Mouse (Mus musculus): ENCODE measurements around the gene Dtnbp1. TPM values are rescaled to one million over a fixed set of nuclear protein-coding genes. Genes with fewer than 3 reads are reported as not detected.

The Dtnbp1 gene
- polyA plus RNA-seq, 1 experiment: 63.7 TPM

DNA sequence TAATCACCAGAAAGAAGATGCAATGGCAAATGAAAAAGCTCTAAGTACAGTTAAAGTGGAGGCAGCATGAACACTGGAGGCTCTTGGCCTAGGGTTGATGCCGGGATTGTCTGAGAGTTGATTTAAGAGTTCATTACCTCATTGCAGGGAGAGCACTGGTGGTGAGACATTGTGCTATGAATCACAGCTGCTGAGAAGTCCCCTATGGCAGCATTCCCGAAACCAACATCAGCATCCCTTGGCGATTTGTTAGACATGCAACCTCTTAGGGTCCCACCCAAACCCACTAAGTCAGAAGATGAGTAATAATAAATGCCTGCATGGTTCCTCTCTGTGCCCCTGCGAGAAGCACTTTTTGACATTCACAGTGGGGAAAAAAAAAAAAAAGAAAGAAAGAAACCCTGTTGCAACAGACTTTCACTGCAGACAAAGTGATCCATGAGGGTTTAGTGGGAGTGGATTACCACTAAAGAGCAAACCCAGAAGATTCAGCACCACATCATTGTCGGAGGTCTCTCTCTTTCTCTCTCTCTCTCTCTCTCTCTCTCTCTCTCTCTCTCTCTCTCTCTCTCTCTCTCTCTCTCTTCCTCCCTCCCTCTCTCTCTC, 3.1 kb upstream of the Dtnbp1 start:
- H3K27me3 ChIP-seq (replicated peaks): no peaks in the 10 kb centered on the region
- TF ChIP-seq GATA1 (IDR thresholded peaks at IDR 0.05; ENCODE audit: borderline replicate concordance, low read length) (no peak), FLI1 (IDR thresholded peaks at IDR 0.05; ENCODE audit: low read length) (no peak)
- H3K9me3 ChIP-seq: no peaks in the 10 kb centered on the region

DNA sequence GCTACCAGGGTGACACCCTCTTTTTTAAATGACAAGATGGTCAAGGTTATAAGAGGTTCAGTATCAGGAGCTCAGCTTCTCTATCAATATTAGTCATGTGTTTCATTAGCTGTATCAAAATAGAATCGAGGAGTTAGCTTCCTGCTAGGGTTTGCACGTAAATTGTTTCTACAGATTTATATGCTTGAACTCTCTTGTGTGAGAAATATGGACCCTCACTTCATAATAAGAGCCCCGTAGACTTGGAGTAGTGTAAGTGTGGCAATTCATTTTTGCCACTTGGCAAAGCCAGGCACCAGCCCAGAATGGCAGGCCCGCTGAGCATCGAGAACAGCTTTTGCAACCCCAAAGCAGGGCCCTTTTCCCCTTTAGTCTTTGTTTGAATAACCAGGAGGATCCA, 1.1 kb upstream of the Dtnbp1 start:
- Histone ChIP-seq H3K4me1 (peaks cover 62% of the 10 kb centered on the region), H3K9me3 (no peaks in the 10 kb centered on the region), H3K36me3 (replicated peaks; ENCODE audit: low read length) (peaks cover 12% of the 10 kb centered on the region), H3K27me3 (replicated peaks) (no peaks in the 10 kb centered on the region), H3K4me3 (replicated peaks) (no peak overlapping the region)
- no peak for TF ChIP-seq GATA1 (IDR thresholded peaks at IDR 0.05; ENCODE audit: borderline replicate concordance, low read length)
- no peak for TF ChIP-seq FLI1 (IDR thresholded peaks at IDR 0.05; ENCODE audit: low read length)

More for the DNA sequence above, 3.1 kb upstream of the Dtnbp1 start:
- H3K36me3 ChIP-seq (replicated peaks; ENCODE audit: low read length): no peaks in the 10 kb centered on the region
- H3K4me3 ChIP-seq (replicated peaks): no peak overlapping the region
- peaks cover 46% of the 10 kb centered on the region for H3K4me1 ChIP-seq

DNA sequence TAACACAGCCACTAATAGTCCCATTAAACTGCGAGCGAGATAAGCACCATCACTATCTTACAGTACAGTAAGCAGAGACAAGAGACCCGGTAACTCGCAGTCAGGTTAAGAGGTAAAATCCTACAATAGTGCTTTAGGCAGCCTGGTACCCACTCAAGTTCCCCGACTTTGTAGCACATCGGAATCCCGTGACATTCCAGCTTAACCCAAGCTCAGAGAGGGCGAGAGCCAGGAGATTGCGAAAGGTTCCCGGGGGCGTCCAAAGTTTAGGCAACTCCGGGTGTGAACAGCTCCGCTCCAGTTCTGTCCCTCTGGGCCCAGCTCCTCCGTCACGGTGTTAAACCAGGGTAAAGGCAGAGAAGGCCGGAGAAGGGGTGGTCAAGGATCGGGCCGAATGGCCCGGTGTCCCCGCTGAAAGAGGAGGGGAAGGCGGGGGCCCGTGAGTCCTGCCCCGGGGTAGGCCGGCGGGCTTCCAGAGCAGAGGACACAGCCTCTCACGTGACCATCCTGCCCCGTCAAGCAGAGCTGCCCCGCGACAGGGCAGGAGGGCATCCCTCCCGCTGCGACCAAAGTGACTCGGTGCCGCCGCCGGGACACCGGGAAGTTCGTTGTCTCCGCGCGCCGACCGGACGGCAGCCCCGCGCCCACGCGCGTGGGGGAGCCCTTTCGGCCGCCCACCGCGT, 578 bp downstream of the Dtnbp1 start:
- H3K4me3 ChIP-seq (replicated peaks): peak overlapping the region; percentile 99
- H3K4me1 ChIP-seq: peaks cover 64% of the 10 kb centered on the region
- H3K27me3 ChIP-seq (replicated peaks): no peaks in the 10 kb centered on the region
- H3K36me3 ChIP-seq (replicated peaks; ENCODE audit: low read length): peaks cover 20% of the 10 kb centered on the region
- no peak for TF ChIP-seq GATA1 (IDR thresholded peaks at IDR 0.05; ENCODE audit: borderline replicate concordance, low read length)
- no peak for TF ChIP-seq FLI1 (IDR thresholded peaks at IDR 0.05; ENCODE audit: low read length)
- no peaks in the 10 kb centered on the region for H3K9me3 ChIP-seq

DNA sequence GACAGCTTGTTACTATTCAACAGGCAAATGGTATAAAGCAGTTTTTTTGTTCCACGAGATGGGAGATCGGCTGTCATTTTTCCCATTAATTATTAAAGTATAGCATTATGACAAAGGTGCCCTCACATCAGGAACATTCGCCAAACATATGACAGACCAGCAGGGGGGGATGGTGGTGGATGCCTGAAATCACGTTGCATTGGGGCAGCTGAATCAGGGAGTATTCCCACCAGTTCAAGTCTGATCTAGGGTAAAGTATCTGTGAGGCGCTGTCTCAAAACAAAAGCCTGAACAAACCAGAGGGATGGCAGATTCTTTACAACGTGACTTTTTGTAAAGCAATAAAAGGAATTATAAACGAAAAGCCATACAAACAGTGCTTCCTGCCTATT, 1.1 kb downstream of the Dtnbp1 start:
- TF ChIP-seq GATA1 (IDR thresholded peaks at IDR 0.05; ENCODE audit: borderline replicate concordance, low read length): no peak
- TF ChIP-seq FLI1 (IDR thresholded peaks at IDR 0.05; ENCODE audit: low read length): no peak
- Histone ChIP-seq H3K27me3 (replicated peaks) (no peaks in the 10 kb centered on the region), H3K9me3 (no peaks in the 10 kb centered on the region), H3K4me1 (peaks cover 64% of the 10 kb centered on the region), H3K36me3 (replicated peaks; ENCODE audit: low read length) (peaks cover 20% of the 10 kb centered on the region), H3K4me3 (replicated peaks) (peak overlapping the region; percentile 99)

DNA sequence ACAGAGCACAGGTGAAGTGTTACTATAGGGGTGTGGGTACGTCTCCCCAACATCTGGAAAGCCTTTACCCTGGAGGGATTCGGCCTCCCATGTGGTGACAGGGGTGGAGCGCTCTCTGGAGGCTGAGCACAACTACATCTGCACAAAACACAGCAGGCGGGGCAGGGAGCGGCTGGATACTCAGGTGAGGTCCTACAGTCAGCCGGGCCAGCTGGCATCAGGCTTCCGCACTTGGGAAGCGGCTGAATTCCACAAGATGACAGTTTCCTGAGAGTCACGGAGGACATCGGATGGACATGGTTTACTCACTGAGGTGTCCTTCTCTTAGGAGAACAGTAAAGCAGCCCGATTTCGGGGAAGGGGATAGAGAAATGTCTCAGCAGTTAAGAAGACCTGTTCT, 2.7 kb downstream of the Dtnbp1 start:
- no peak overlapping the region for H3K4me3 ChIP-seq (replicated peaks)
- H3K27me3 ChIP-seq (replicated peaks): no peaks in the 10 kb centered on the region
- TF ChIP-seq GATA1 (IDR thresholded peaks at IDR 0.05; ENCODE audit: borderline replicate concordance, low read length) (no peak), FLI1 (IDR thresholded peaks at IDR 0.05; ENCODE audit: low read length) (no peak)
- no peaks in the 10 kb centered on the region for H3K9me3 ChIP-seq
- H3K4me1 ChIP-seq: peaks cover 66% of the 10 kb centered on the region
- H3K36me3 ChIP-seq (replicated peaks; ENCODE audit: low read length): peaks cover 20% of the 10 kb centered on the region

DNA sequence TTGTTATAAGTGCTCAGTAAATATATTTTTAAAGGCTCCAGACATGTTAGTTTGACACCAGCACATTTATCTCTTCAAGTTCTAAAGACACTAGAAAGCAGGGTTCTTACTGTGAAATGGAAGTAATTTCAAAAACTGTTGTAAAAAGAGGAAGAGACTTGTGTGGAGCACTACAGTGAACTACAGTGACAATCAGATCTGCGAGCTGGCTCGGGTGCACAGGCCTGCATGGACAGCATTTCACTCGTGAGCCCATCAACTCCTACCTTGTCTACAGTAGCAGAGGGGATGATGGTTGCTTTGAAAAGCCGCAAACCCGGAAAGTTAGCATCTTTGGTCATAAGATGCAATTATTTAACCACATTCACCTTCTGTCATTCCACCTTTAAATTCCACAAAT, 5.6 kb downstream of the Dtnbp1 start:
- H3K4me1 ChIP-seq: peaks cover 56% of the 10 kb centered on the region
- no peak overlapping the region for H3K4me3 ChIP-seq (replicated peaks)
- no peaks in the 10 kb centered on the region for H3K9me3 ChIP-seq
- H3K36me3 ChIP-seq (replicated peaks; ENCODE audit: low read length): peaks cover 45% of the 10 kb centered on the region
- TF ChIP-seq GATA1 (IDR thresholded peaks at IDR 0.05; ENCODE audit: borderline replicate concordance, low read length) (no peak), FLI1 (IDR thresholded peaks at IDR 0.05; ENCODE audit: low read length) (no peak)
- H3K27me3 ChIP-seq (replicated peaks): no peaks in the 10 kb centered on the region

DNA sequence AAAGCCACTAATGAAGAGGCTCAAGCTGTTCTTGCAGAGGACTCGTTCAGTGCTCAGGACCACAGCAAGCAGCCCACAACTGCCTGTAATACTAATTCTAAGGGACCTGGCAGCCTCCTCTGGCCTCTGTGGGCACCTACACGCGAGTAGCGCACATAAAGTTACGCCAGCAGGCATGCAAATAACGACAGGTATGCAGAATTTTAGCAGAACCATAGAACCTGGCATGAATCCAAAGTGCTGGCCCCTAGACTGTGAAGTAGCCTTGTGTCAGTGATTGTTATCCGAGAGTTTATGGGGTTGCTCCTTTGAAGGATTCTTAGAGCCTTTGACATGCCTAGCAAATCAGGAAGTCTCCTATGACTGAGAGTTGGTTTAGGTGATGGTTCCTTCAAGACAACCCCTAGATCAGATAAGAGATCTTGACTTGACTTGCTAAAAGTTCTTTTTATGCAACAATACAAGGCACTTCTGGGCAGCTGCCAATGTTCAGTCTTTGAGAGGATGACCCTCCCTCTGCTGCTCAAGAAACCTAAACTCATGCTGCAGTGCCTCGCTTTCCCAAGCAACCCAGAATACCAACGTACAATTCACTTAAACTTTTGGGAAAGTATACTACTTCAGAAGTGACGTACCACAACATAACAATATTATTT, 9.3 kb downstream of the Dtnbp1 start:
- no peaks in the 10 kb centered on the region for H3K27me3 ChIP-seq (replicated peaks)
- H3K36me3 ChIP-seq (replicated peaks; ENCODE audit: low read length): peaks cover 66% of the 10 kb centered on the region
- TF ChIP-seq GATA1 (IDR thresholded peaks at IDR 0.05; ENCODE audit: borderline replicate concordance, low read length): no peak
- TF ChIP-seq FLI1 (IDR thresholded peaks at IDR 0.05; ENCODE audit: low read length): no peak
- peaks cover 45% of the 10 kb centered on the region for H3K4me1 ChIP-seq
- H3K4me3 ChIP-seq (replicated peaks): no peak overlapping the region
- H3K9me3 ChIP-seq: no peaks in the 10 kb centered on the region

DNA sequence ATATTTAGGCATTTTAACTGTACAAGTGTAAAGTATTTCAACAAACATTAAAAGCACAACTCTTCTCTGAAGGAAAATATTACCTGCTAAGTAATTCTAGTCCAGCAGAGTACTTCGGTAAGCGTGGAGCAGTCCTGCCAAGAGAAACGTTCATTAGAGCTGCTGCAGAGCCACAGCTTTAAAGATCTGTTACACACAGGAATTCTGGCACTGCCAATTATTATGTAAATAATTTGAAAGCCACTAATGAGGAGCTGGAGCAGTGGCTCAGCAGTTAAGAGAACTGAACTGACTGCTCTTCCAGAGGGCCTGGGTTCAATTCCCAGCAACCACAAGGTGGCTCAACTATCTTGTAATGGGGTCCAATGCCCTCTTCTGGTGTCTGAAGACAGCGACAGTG, 10.0 kb downstream of the Dtnbp1 start:
- TF ChIP-seq GATA1 (IDR thresholded peaks at IDR 0.05; ENCODE audit: borderline replicate concordance, low read length): no peak
- TF ChIP-seq FLI1 (IDR thresholded peaks at IDR 0.05; ENCODE audit: low read length): no peak
- Histone ChIP-seq H3K27me3 (replicated peaks) (no peaks in the 10 kb centered on the region), H3K36me3 (replicated peaks; ENCODE audit: low read length) (peaks cover 68% of the 10 kb centered on the region), H3K4me1 (peaks cover 47% of the 10 kb centered on the region), H3K4me3 (replicated peaks) (no peak overlapping the region), H3K9me3 (no peaks in the 10 kb centered on the region)

DNA sequence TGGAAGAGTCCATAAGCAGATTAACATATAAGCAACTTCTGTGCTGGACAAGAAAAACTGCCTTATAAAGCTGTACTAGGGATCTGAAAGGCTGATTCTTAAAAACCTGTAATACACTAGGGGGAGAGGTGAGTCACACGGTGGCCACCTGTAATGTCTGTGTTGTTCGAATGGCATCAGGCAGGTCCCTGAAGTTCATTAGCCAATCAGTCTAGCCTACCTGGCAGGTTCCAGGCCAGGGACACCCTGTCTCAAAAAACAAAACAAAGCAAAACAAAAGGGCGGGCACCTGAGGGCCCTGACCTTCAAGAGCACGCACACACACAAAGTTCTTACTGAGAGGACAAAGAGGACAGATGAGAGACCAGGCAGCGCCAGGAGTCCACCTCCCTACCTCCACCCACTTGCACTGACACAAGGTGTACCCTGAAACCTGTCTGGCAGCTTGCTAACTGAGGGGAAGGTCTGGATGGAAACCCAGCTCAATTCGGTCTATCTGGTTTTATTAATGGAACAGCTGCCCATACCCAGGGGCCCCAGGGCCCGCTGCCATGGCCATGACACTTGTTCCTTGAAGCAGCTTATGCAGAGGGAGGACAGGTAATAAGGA, 11.8 kb downstream of the Dtnbp1 start:
- peaks cover 70% of the 10 kb centered on the region for H3K36me3 ChIP-seq (replicated peaks; ENCODE audit: low read length)
- H3K27me3 ChIP-seq (replicated peaks): no peaks in the 10 kb centered on the region
- peaks cover 52% of the 10 kb centered on the region for H3K4me1 ChIP-seq
- no peak overlapping the region for H3K4me3 ChIP-seq (replicated peaks)
- TF ChIP-seq GATA1 (IDR thresholded peaks at IDR 0.05; ENCODE audit: borderline replicate concordance, low read length): no peak
- no peak for TF ChIP-seq FLI1 (IDR thresholded peaks at IDR 0.05; ENCODE audit: low read length)
- no peaks in the 10 kb centered on the region for H3K9me3 ChIP-seq

DNA sequence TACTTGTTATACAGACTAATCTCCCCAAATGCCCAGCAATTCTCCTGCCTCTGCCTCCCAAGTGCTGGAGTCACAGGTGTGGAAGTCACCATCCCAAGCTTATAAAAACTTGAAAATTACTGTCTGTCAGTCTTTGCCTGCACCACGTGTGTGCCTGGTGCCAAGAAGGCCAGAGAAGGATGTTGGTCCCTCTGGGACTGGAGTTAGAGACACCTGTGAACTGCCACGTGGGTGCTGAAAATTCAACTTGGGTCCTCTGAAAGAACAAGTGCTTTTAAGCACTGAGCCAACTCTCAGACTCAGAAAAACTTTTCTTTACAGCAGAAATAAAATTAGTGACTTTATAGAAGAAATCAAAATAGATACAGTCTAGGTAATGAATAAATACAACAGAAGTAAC, 15.6 kb downstream of the Dtnbp1 start:
- no peak for TF ChIP-seq FLI1 (IDR thresholded peaks at IDR 0.05; ENCODE audit: low read length)
- TF ChIP-seq GATA1 (IDR thresholded peaks at IDR 0.05; ENCODE audit: borderline replicate concordance, low read length): no peak
- no peaks in the 10 kb centered on the region for H3K27me3 ChIP-seq (replicated peaks)
- no peaks in the 10 kb centered on the region for H3K9me3 ChIP-seq
- H3K4me1 ChIP-seq: peaks cover 79% of the 10 kb centered on the region
- peaks cover 56% of the 10 kb centered on the region for H3K36me3 ChIP-seq (replicated peaks; ENCODE audit: low read length)
- no peak overlapping the region for H3K4me3 ChIP-seq (replicated peaks)

Measured in megakaryocyte, embryonic 14.5 days (primary cell).